Comparison of ENCODE assay signal across 26 mouse cellular contexts in genomic region chr5:130226790-130227189, GRCm38 (mm10). TPM values are rescaled to one million over a fixed set of nuclear protein-coding genes. Genes with fewer than 3 reads are reported as not detected.
A peak's percentile ranks its signal among the peaks of the same experiment; 100 is the strongest.
DNase-seq lines count a peak whose midpoint lies in the region; ATAC-seq and TF ChIP-seq lines count a peak whose summit lies in the region.
"Had no signal": no experiment of that assay in that cellular context is flagged by ENCODE, and none has a peak within 500 bp of the region (broad histone marks: within the 10 kb centered on the region; RNA-seq: fewer than 3 reads in every experiment).

No protein-coding gene starts in this region.

- H3K27me3 ChIP-seq in heart, postnatal 0 days (ENCODE audit: control insufficient read depth, insufficient read depth, low read length), result no peaks in the 10 kb centered on the region
- no peaks in the 10 kb centered on the region for H3K27me3 ChIP-seq in heart, adult 2 months (ENCODE audit: control insufficient read depth, insufficient read depth, low read length)
- no peaks in the 10 kb centered on the region for H3K27me3 ChIP-seq in lung, postnatal 0 days (replicated peaks; ENCODE audit: insufficient read depth, low read length)
- H3K27me3 ChIP-seq: forebrain, embryonic 13.5 days; hindbrain, embryonic 13.5 days; intestine, embryonic 15.5 days had no signal

- H3K4me3 ChIP-seq in heart, postnatal 0 days (ENCODE audit: low read depth, low read length), result no peak overlapping the region
- H3K4me3 ChIP-seq in heart, adult 2 months, result no peak overlapping the region
- no peak overlapping the region for H3K4me3 ChIP-seq in lung, postnatal 0 days (ENCODE audit: low read depth, low read length)
- H3K4me3 ChIP-seq: forebrain, embryonic 10.5 days; forebrain, embryonic 13.5 days; gastrocnemius, adult 2 months; heart, embryonic 10.5 days; hindbrain, embryonic 10.5 days; hindbrain, embryonic 13.5 days; intestine, embryonic 15.5 days had no signal

- intact Hi-C loops in heart, adult 2 months (cut with DNase I), result no loop called here

- H3K9ac ChIP-seq in heart, postnatal 0 days (replicated peaks; ENCODE audit: low read depth, low read length), result 0 out of 2 replicates have a peak overlapping the region, but pooled peaks have one; percentile 26
- no peak overlapping the region for H3K9ac ChIP-seq in heart, adult 2 months (ENCODE audit: low read depth, low read length)
- no peak overlapping the region for H3K9ac ChIP-seq in lung, postnatal 0 days (replicated peaks; ENCODE audit: low read depth)
- H3K9ac ChIP-seq: forebrain, embryonic 13.5 days; hindbrain, embryonic 13.5 days; intestine, embryonic 15.5 days had no signal

- peaks cover 12% of the 10 kb centered on the region for H3K4me1 ChIP-seq in heart, postnatal 0 days (ENCODE audit: control insufficient read depth, insufficient read depth)
- peaks cover 16% of the 10 kb centered on the region for H3K4me1 ChIP-seq in heart, adult 2 months (ENCODE audit: control insufficient read depth, insufficient read depth, low read length)
- H3K4me1 ChIP-seq in lung, postnatal 0 days (ENCODE audit: insufficient read depth, low read depth, low read length), result peaks cover 21% of the 10 kb centered on the region; the same call in 1 of the 2 replicates

- TF ChIP-seq EP300 in heart, postnatal 0 days (IDR thresholded peaks at IDR 0.05; ENCODE audit: low read depth), result no peak
- TF ChIP-seq EP300 in heart, adult 2 months (IDR thresholded peaks at IDR 0.05; ENCODE audit: insufficient read depth, low read depth, low read length), result no peak
- TF ChIP-seq EP300 in lung, postnatal 0 days (IDR thresholded peaks at IDR 0.05), result no peak

- peaks cover 33% of the 10 kb centered on the region for H3K36me3 ChIP-seq in heart, postnatal 0 days (replicated peaks; ENCODE audit: control insufficient read depth, insufficient read depth, low read length)
- peaks cover 5% of the 10 kb centered on the region for H3K36me3 ChIP-seq in heart, adult 2 months (ENCODE audit: control insufficient read depth, insufficient read depth, low read length)
- H3K36me3 ChIP-seq in lung, postnatal 0 days (ENCODE audit: insufficient read depth, low read length), result peaks cover 2% of the 10 kb centered on the region; the same call in 1 of the 2 replicates

- no peak overlapping the region for H3K27ac ChIP-seq in heart, postnatal 0 days (ENCODE audit: low read depth)
- H3K27ac ChIP-seq in heart, adult 2 months, result no peak overlapping the region
- peak overlapping the region; percentile 58; the same call in 1 of the 2 replicates for H3K27ac ChIP-seq in lung, postnatal 0 days (ENCODE audit: low read length)
- H3K27ac ChIP-seq: forebrain, embryonic 10.5 days; forebrain, embryonic 13.5 days; gastrocnemius, adult 2 months; heart, embryonic 10.5 days; hindbrain, embryonic 10.5 days; hindbrain, embryonic 13.5 days; intestine, embryonic 15.5 days had no signal

- no peak for DNase-seq in heart, postnatal 0 days (ENCODE audit: low spot score)
- no peak for DNase-seq in heart, adult 2 months
- no peak for DNase-seq in lung, postnatal 0 days (ENCODE audit: low spot score)
- no peak for DNase-seq in lung, postnatal 25 days (ENCODE audit: low spot score)
- peak; percentile 55 for DNase-seq in R1 (ENCODE audit: low read depth, low spot score)
- DNase-seq: adrenal gland, adult 2 months; adrenal gland, postnatal 14 days; cerebellum, adult 11 months; cerebellum, adult 2 months; cerebellum, adult 9-11 months; cerebellum, postnatal 25 days; gastrocnemius, adult 2 months; gastrocnemius, postnatal 14 days; heart, adult 11 months; heart, postnatal 10 days; heart, postnatal 36 days had no signal

- 83% methylated on average over 3 of the region's 3 CpGs for WGBS in heart, postnatal 0 days
- 90% methylated on average over 3 of the region's 3 CpGs for WGBS in heart, adult 2 months
- 64% methylated on average over 3 of the region's 3 CpGs for WGBS in lung, postnatal 0 days

- H3K4me2 ChIP-seq in heart, postnatal 0 days (ENCODE audit: low read depth, low read length), result no peak overlapping the region
- H3K4me2 ChIP-seq in lung, postnatal 0 days (replicated peaks; ENCODE audit: low read depth, low read length), result no peak overlapping the region
- H3K4me2 ChIP-seq: forebrain, embryonic 13.5 days; hindbrain, embryonic 13.5 days; intestine, embryonic 15.5 days had no signal

- H3K9me3 ChIP-seq in heart, postnatal 0 days (replicated peaks; ENCODE audit: control insufficient read depth, low read length), result no peaks in the 10 kb centered on the region
- H3K9me3 ChIP-seq in lung, postnatal 0 days (ENCODE audit: low read length), result no peaks in the 10 kb centered on the region
- H3K9me3 ChIP-seq: forebrain, embryonic 10.5 days; forebrain, embryonic 13.5 days; heart, embryonic 10.5 days; hindbrain, embryonic 10.5 days; hindbrain, embryonic 13.5 days; intestine, embryonic 15.5 days had no signal

- peaks cover 3% of the 10 kb centered on the region; the same call in 1 of the 2 replicates for H3K79me2 ChIP-seq in heart, adult 2 months (replicated peaks; ENCODE audit: control insufficient read depth, insufficient read depth, low read length)

- TF ChIP-seq CTCF in heart, postnatal 0 days (IDR thresholded peaks at IDR 0.05; ENCODE audit: low read depth), result no peak
- TF ChIP-seq CTCF in heart, adult 2 months (IDR thresholded peaks at IDR 0.05), result no peak
- no peak for TF ChIP-seq CTCF in lung, postnatal 0 days (IDR thresholded peaks at IDR 0.05)

- TF ChIP-seq POLR2A in heart, adult 2 months (IDR thresholded peaks at IDR 0.05; ENCODE audit: insufficient read depth, low read depth, low read length), result no peak

- no peak for ATAC-seq in heart, postnatal 0 days (ENCODE audit: insufficient read depth, low read depth)
- ATAC-seq in lung, postnatal 0 days, result no peak
- no peak for ATAC-seq in frontal cortex, adult (ENCODE audit: low TSS enrichment)
- ATAC-seq: CD4-positive, CD25-positive, alpha-beta regulatory T cell, adult 4 months; forebrain, embryonic 13.5 days; forebrain, embryonic 16.5 days; hindbrain, embryonic 16.5 days; intestine, embryonic 15.5 days had no signal

RNA-seq across cellular contexts. Expression of gene Tmem248, which starts 9.9 kb away (rescaled TPM):
- 31.9 and 38.1 TPM in 2 replicates for total RNA-seq in heart, postnatal 0 days (2014; rRNA removed; ENCODE audit: low replicate concordance)
- polyA plus RNA-seq in heart, postnatal 0 days (2015; fragmentation: Nextera tagmentation; extraction: Ambion mirVana), result 23.9 and 24.5 TPM in 2 replicates
- 10 to 100 TPM; 35.7 to 46.1 TPM for total RNA-seq in heart, adult 2 months (2021)
- polyA plus RNA-seq in heart, adult 2 months (2012; rRNA removed), result 20.8 and 26.1 TPM in 2 replicates
- polyA plus RNA-seq in lung, postnatal 0 days (2015; fragmentation: Nextera tagmentation; extraction: Ambion mirVana), result 41.0 and 46.4 TPM in 2 replicates

RNA-seq across cellular contexts. Expression of gene Sbds, which starts 28.5 kb away (rescaled TPM):
- total RNA-seq in heart, postnatal 0 days (2014; rRNA removed; ENCODE audit: low replicate concordance), result 8.6 and 15.7 TPM in 2 replicates
- polyA plus RNA-seq in heart, postnatal 0 days (2015; fragmentation: Nextera tagmentation; extraction: Ambion mirVana), result 56.9 and 57.6 TPM in 2 replicates
- total RNA-seq in heart, adult 2 months (2021), result 10 to 100 TPM; 45.8 to 48.7 TPM
- 22.0 and 25.4 TPM in 2 replicates for polyA plus RNA-seq in heart, adult 2 months (2012; rRNA removed)
- 94.8 and 97.5 TPM in 2 replicates for polyA plus RNA-seq in lung, postnatal 0 days (2015; fragmentation: Nextera tagmentation; extraction: Ambion mirVana)

RNA-seq across cellular contexts. Expression of gene Tyw1, which starts 28.6 kb away (rescaled TPM):
- total RNA-seq in heart, postnatal 0 days (2014; rRNA removed; ENCODE audit: low replicate concordance), result 7.0 and 18.9 TPM in 2 replicates
- 11.1 and 11.6 TPM in 2 replicates for polyA plus RNA-seq in heart, postnatal 0 days (2015; fragmentation: Nextera tagmentation; extraction: Ambion mirVana)
- 1 to 10 TPM; 7.0 to 9.8 TPM for total RNA-seq in heart, adult 2 months (2021)
- polyA plus RNA-seq in heart, adult 2 months (2012; rRNA removed), result 5.1 and 5.7 TPM in 2 replicates
- 16.1 and 16.5 TPM in 2 replicates for polyA plus RNA-seq in lung, postnatal 0 days (2015; fragmentation: Nextera tagmentation; extraction: Ambion mirVana)

RNA-seq across cellular contexts. Expression of gene Rabgef1, which starts 55.2 kb away (rescaled TPM):
- 4.6 and 17.5 TPM in 2 replicates for total RNA-seq in heart, postnatal 0 days (2014; rRNA removed; ENCODE audit: low replicate concordance)
- polyA plus RNA-seq in heart, postnatal 0 days (2015; fragmentation: Nextera tagmentation; extraction: Ambion mirVana), result 16.7 and 19.8 TPM in 2 replicates
- 10 to 100 TPM; 19.6 to 25.5 TPM for total RNA-seq in heart, adult 2 months (2021)
- polyA plus RNA-seq in heart, adult 2 months (2012; rRNA removed), result 15.2 and 15.6 TPM in 2 replicates
- polyA plus RNA-seq in lung, postnatal 0 days (2015; fragmentation: Nextera tagmentation; extraction: Ambion mirVana), result 48.4 and 50.5 TPM in 2 replicates
